Mouse (Mus musculus) olfactory bulb, adult 2 months (tissue): ENCODE measurements around the gene Slc10a6.

Experiments
- CTCF ChIP-seq: fragments of 200-500 bp; IDR thresholded peaks from 2 replicates; pipeline ENCODE4 v1.5.1; 2012; ENCODE audit warnings: low read depth, mild to moderate bottlenecking, low read length, moderate library complexity; ENCODE audit not compliant: insufficient read depth
- POLR2A ChIP-seq: fragments of 200-500 bp; IDR thresholded peaks from 2 replicates; pipeline ENCODE4 v1.6.1; 2012; ENCODE audit warnings: mild to moderate bottlenecking, low read depth, low read length, moderate library complexity; ENCODE audit not compliant: insufficient read depth

- TF ChIP-seq CTCF: no peak
- no peak for TF ChIP-seq POLR2A
Observed at GRCm38 (mm10) chr5:103622321-103622720, 6.9 kb downstream of the Slc10a6 start.
